Mouse (Mus musculus) limb, embryonic 14.5 days (tissue): ENCODE measurements around the gene Rgcc. TPM values are rescaled to one million over a fixed set of nuclear protein-coding genes. Genes with fewer than 3 reads are reported as not detected.

Source experiments
- ATAC-seq: fragments of 200-750 bp; cut with Nextera tagmentation; 2 replicates; pipeline ENCODE4 v1.8.0; 2017; ENCODE audit warnings: low read depth, moderate number of reproducible peaks, moderate TSS enrichment; ENCODE audit not compliant: low FRiP score
- DNase-seq: peaks from one replicate; pipeline ENCODE4 v3.0.0-alpha.2; 2015; ENCODE audit warnings: low spot score
- H3K27ac ChIP-seq: fragments of 300-500 bp; sonication (generic); replicated peaks from 2 replicates; pipeline ENCODE4 v1.5.1; 2014; ENCODE audit warnings: low read depth, mild to moderate bottlenecking, low read length, moderate library complexity, mixed read lengths
- H3K27me3 ChIP-seq: fragments of 300-500 bp; sonication (generic); 2 replicates; pipeline ENCODE4 v1.6.1; 2014; ENCODE audit warnings: low read length, mixed read lengths; ENCODE audit not compliant: control insufficient read depth, insufficient read depth
- H3K36me3 ChIP-seq: fragments of 300-500 bp; sonication (generic); 2 replicates; pipeline ENCODE4 v1.6.1; 2014; ENCODE audit warnings: mild to moderate bottlenecking, low read length, moderate library complexity, mixed read lengths; ENCODE audit not compliant: control insufficient read depth, insufficient read depth
- H3K4me1 ChIP-seq: fragments of 300-500 bp; sonication (generic); 2 replicates; pipeline ENCODE4 v1.6.1; 2014; ENCODE audit warnings: antibody characterized with exemption, low read length, mixed read lengths; ENCODE audit not compliant: control insufficient read depth, insufficient read depth
- H3K4me2 ChIP-seq: fragments of 300-500 bp; sonication (generic); replicated peaks from 2 replicates; pipeline ENCODE4 v1.6.1; 2014; ENCODE audit warnings: low read depth, mild to moderate bottlenecking, low read length, moderate library complexity; ENCODE audit not compliant: severe bottlenecking
- H3K4me3 ChIP-seq: fragments of 300-500 bp; sonication (generic); replicated peaks from 2 replicates; pipeline ENCODE4 v1.5.1; 2014; ENCODE audit warnings: low read length
- H3K9ac ChIP-seq: fragments of 300-500 bp; sonication (generic); 2 replicates; pipeline ENCODE4 v1.6.1; 2014; ENCODE audit warnings: mild to moderate bottlenecking, low read depth, low read length, moderate library complexity; ENCODE audit not compliant: severe bottlenecking
- H3K9me3 ChIP-seq: fragments of 300-500 bp; sonication (generic); 2 replicates; pipeline ENCODE4 v1.6.1; 2016; ENCODE audit warnings: low read length; ENCODE audit not compliant: control insufficient read depth
- POLR2A ChIP-seq: fragments of 200-500 bp; IDR thresholded peaks from 2 replicates; pipeline ENCODE4 v1.8.0; 2012; ENCODE audit warnings: inconsistent platforms, mild to moderate bottlenecking, moderate library complexity, borderline replicate concordance; ENCODE audit not compliant: insufficient read depth, insufficient read length; ENCODE audit errors: extremely low read depth
- WGBS: fragments of 180-500 bp; shearing (Covaris S2); extraction: QIAGEN DNeasy Blood & Tissue Kit; methylation state at CpG from one replicate; pipeline ENCODE4 v1.1.7; 2014; 5-methylcytosine and 5-hydroxymethylcytosine counted together
- polyA plus RNA-seq, 2 experiments: library from polyadenylated mRNA; depleted of rRNA in 1 of 2; stranded (reverse) in 1 of 2; unstranded in 1 of 2; fragments of >200 nt; fragmentation: Nextera tagmentation in 1 of 2; extraction: Ambion mirVana in 1 of 2; gene quantifications; 2 replicates each; pipeline versions ENCODE4 v1.2.1 to v1.2.3; 2012 to 2014

Gene Rgcc
- polyA plus RNA-seq, 2 experiments, result 55.9 to 65.0 TPM

- H3K9ac ChIP-seq, result no peak overlapping the region
- H3K27ac ChIP-seq, result no peak overlapping the region
- H3K36me3 ChIP-seq, result no peaks in the 10 kb centered on the region
- H3K4me2 ChIP-seq, result no peak overlapping the region
- H3K27me3 ChIP-seq, result no peaks in the 10 kb centered on the region
- ATAC-seq, result no peak
- no peak for DNase-seq
- H3K4me1 ChIP-seq, result 0 out of 2 replicates have a peak, but pooled peaks cover 3% of the 10 kb centered on the region
- TF ChIP-seq POLR2A, result no peak
- H3K9me3 ChIP-seq, result no peaks in the 10 kb centered on the region
- no peak overlapping the region for H3K4me3 ChIP-seq
- 67% methylated on average over 10 of the region's 10 CpGs for WGBS
Measured at GRCm38 (mm10) chr14:79324112-79324840, 22.8 kb upstream of the Rgcc start.

GRCm38 (mm10) chr14:79321881-79322280, 20.4 kb upstream of the Rgcc start:
- Histone ChIP-seq H3K9me3 (no peaks in the 10 kb centered on the region), H3K36me3 (no peaks in the 10 kb centered on the region), H3K4me2 (no peak overlapping the region), H3K27me3 (no peaks in the 10 kb centered on the region), H3K9ac (no peak overlapping the region), H3K4me3 (no peak overlapping the region), H3K27ac (no peak overlapping the region), H3K4me1 (0 out of 2 replicates have a peak, but pooled peaks cover 3% of the 10 kb centered on the region)
- WGBS, result 87% methylated on average over 5 of the region's 5 CpGs
- no peak for DNase-seq
- ATAC-seq, result no peak
- TF ChIP-seq POLR2A, result no peak

DNA sequence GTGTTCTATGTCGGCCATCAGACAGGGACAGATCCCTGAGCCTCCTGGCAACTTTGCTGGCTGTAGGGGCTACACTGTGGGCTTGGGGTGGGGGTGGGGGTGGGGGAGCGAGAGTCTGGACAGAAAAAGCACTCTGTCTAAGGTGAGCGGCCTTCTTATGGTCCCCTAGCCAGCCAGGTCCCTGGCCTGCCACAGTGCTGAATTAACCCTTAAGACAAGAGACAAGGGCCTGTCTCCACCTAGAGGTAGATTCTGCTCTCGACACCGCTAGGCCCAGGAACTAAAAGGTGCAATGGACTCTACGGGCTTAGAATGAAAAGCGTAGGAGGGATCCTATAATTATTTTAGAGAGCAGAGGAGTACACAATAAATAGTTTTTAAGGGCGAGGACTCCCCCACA, 19.7 kb upstream of the Rgcc start:
- Histone ChIP-seq H3K9ac (no peak overlapping the region), H3K9me3 (no peaks in the 10 kb centered on the region), H3K27me3 (no peaks in the 10 kb centered on the region), H3K4me2 (no peak overlapping the region), H3K36me3 (no peaks in the 10 kb centered on the region), H3K4me1 (peaks cover 3% of the 10 kb centered on the region; the same call in 1 of the 2 replicates), H3K27ac (no peak overlapping the region), H3K4me3 (no peak overlapping the region)
- no peak for TF ChIP-seq POLR2A
- WGBS, result 22% methylated on average over 8 of the region's 8 CpGs
- ATAC-seq (peak; percentile 60; the same call in 1 of the 2 replicates), DNase-seq (peak; percentile 49)

DNA sequence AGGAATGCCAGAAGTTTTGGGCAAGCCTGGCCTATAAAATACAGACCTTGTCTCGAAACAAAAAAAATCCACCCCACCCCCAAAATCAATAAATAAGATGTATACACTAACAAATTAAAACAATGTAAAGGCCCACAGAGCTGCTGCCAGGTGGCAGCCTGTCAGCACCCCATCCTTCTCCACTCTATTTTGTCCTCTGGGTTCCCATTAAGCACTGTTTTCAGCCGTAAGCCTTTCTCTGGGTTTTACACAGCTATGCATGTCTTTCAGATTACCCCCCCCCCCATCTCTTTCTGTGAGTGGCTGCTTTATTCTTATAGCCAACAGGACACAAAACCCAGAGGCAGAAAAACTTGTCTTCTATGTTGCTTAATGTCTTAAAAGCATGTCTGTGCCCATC, 16.2 kb upstream of the Rgcc start:
- Histone ChIP-seq H3K9me3 (no peaks in the 10 kb centered on the region), H3K36me3 (no peaks in the 10 kb centered on the region), H3K27ac (no peak overlapping the region), H3K27me3 (no peaks in the 10 kb centered on the region), H3K4me3 (no peak overlapping the region), H3K4me2 (no peak overlapping the region), H3K4me1 (peaks cover 8% of the 10 kb centered on the region; the same call in 1 of the 2 replicates), H3K9ac (no peak overlapping the region)
- DNase-seq (no peak), ATAC-seq (no peak)
- WGBS, result 40% methylated on average over 2 of the region's 2 CpGs
- no peak for TF ChIP-seq POLR2A

DNA sequence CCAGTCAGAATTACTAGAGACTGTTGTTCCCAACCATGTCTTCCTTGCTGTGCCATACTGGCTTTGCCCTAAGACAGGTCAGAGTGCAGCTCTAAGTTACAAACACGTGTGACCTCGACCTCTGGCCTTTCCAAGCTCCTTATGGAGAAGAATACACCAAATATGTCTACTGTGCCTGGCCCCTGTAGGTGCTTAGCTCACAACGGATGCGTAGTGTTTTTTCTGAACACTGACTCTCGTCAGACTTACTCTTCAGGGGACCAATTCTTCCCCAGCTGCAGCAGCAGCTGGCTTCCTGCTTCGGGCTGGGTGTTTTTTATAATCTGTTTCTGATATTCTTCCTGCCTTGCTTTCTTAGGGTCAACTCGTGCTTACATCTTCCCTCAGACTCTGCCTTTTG, 14.4 kb upstream of the Rgcc start:
- no peak overlapping the region for H3K9ac ChIP-seq
- no peaks in the 10 kb centered on the region for H3K27me3 ChIP-seq
- no peak overlapping the region for H3K4me2 ChIP-seq
- no peak for TF ChIP-seq POLR2A
- no peaks in the 10 kb centered on the region for H3K36me3 ChIP-seq
- H3K4me3 ChIP-seq, result no peak overlapping the region
- WGBS, result 45% methylated on average over 7 of the region's 7 CpGs
- ATAC-seq (no peak), DNase-seq (no peak)
- H3K9me3 ChIP-seq, result no peaks in the 10 kb centered on the region
- no peak overlapping the region for H3K27ac ChIP-seq
- H3K4me1 ChIP-seq, result peaks cover 8% of the 10 kb centered on the region
